Mouse (Mus musculus): ENCODE measurements around the gene Zfp593.
A peak's percentile ranks its signal among the peaks of the same experiment; 100 is the strongest.
"Not testable (repeated sequence)": the region's sequence is repeated elsewhere in the genome, so short reads cannot be mapped to it uniquely, and the experiment has no call there.

Gene Zfp593

GRCm38 (mm10) chr4:134245148-134245843 is at the start of gene Zfp593:
Gene Zfp593, minus strand, starts transcription at chr4:134245592.
- DNase-seq = peak; percentile 98

- no peak for DNase-seq
These were observed 48.3 kb upstream of the Zfp593 start for GRCm38 (mm10) chr4:134293692-134294163.

- DNase-seq = no peak
These were observed 47.8 kb upstream of the Zfp593 start for GRCm38 (mm10) chr4:134293061-134293691.

- peak; percentile 85 for DNase-seq
These were observed 46.7 kb upstream of the Zfp593 start for GRCm38 (mm10) chr4:134292067-134292466.

- DNase-seq = no peak
These were observed 43.2 kb upstream of the Zfp593 start for GRCm38 (mm10) chr4:134288397-134289256.

GRCm38 (mm10) chr4:134287575-134288025 is 42.2 kb upstream of the Zfp593 start, which contains the start of gene Pdik1l:
Gene Pdik1l, minus strand, starts transcription at chr4:134287895.
- peak; percentile 89 for DNase-seq

- peak; percentile 98 for DNase-seq
These were observed 41.8 kb upstream of the Zfp593 start for GRCm38 (mm10) chr4:134287168-134287564.

GRCm38 (mm10) chr4:134286226-134287167 is 41.1 kb upstream of the Zfp593 start:
- DNase-seq = no peak

- no peak for DNase-seq
These were observed 39.5 kb upstream of the Zfp593 start for GRCm38 (mm10) chr4:134284942-134285341.

- peak; percentile 80 for DNase-seq
These were observed 28.3 kb upstream of the Zfp593 start for GRCm38 (mm10) chr4:134273417-134274345.

- DNase-seq = no peak
These were observed 27.5 kb upstream of the Zfp593 start for GRCm38 (mm10) chr4:134272731-134273416.

GRCm38 (mm10) chr4:134271979-134272378 is 26.6 kb upstream of the Zfp593 start:
- DNase-seq = no peak

GRCm38 (mm10) chr4:134269622-134270021 is 24.2 kb upstream of the Zfp593 start:
- DNase-seq = not testable (repeated sequence)

GRCm38 (mm10) chr4:134268102-134268655 is 22.8 kb upstream of the Zfp593 start:
- DNase-seq = no peak

- DNase-seq = no peak
These were observed 20.6 kb upstream of the Zfp593 start for GRCm38 (mm10) chr4:134265860-134266585.

- peak; percentile 62 for DNase-seq
These were observed 17.8 kb upstream of the Zfp593 start for GRCm38 (mm10) chr4:134263191-134263590.

GRCm38 (mm10) chr4:134258354-134258753 is 13.0 kb upstream of the Zfp593 start:
- peak; percentile 52 for DNase-seq

- no peak for DNase-seq
These were observed 12.0 kb upstream of the Zfp593 start for GRCm38 (mm10) chr4:134257198-134258009.

Data from thymus, postnatal 14 days (tissue).